Mouse (Mus musculus): ENCODE measurements around the gene Tnks1bp1.

GRCm38 (mm10) chr2:85033121-85033520 is 14.7 kb upstream of the Tnks1bp1 start:
- no peak for TF ChIP-seq CTCF (IDR thresholded peaks at IDR 0.05; ENCODE audit: extremely low read depth, insufficient read length, insufficient replicate concordance, low read depth, low read length)
- TF ChIP-seq POLR2A (IDR thresholded peaks at IDR 0.05; ENCODE audit: low read depth, low read length), result no peak
